Mouse (Mus musculus) megakaryocyte, embryonic 14.5 days (primary cell): ENCODE data around the gene Pigb.

Experiments used
- FLI1 ChIP-seq: IDR thresholded peaks from 2 replicates; pipeline ENCODE4 v1.6.1; 2012; ENCODE audit warnings: low read length, inconsistent platforms, mixed read lengths
- GATA1 ChIP-seq: IDR thresholded peaks from 3 replicates; pipeline ENCODE4 v1.6.1; 2012; ENCODE audit warnings: mixed read lengths, low read length, inconsistent platforms, borderline replicate concordance

DNA sequence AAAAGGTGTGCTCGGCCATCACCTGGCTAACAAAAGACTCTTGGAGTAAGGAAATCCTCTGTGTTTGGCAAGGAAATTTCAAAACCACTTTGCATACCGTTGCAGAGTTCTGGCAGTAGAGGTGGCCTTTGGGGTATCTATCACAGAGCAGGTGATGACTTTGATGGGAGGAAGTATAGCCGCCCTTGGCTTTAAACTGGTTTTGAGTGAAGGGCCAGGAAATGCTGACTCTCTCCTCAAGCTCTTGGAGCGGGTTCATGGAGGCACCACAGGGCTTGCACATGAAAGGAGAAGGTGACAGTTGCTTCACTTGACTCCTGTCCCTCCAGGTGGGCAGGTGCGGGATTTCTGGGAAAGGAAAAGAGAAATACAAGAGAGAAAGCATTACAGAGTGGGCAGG, 47.4 kb upstream of the Pigb start:
- no peak for TF ChIP-seq GATA1
- no peak for TF ChIP-seq FLI1
